Mouse (Mus musculus): ENCODE data around the gene Syt12.

GRCm38 (mm10) chr19:4419711-4420110 is 57.5 kb downstream of the Syt12 start:
- TF ChIP-seq CTCF (IDR thresholded peaks at IDR 0.05) = no peak
- no peak for TF ChIP-seq EP300 (IDR thresholded peaks at IDR 0.05)
